In genomic region chr8:31404811-31405210, GRCm38 (mm10) we compare ENCODE assay signal across 21 mouse cellular contexts.
A peak's percentile ranks its signal among the peaks of the same experiment; 100 is the strongest.
DNase-seq lines count a peak whose midpoint lies in the region; TF ChIP-seq lines count a peak whose summit lies in the region.
"Had no signal": no experiment of that assay in that cellular context is flagged by ENCODE, and none has a peak within 500 bp of the region (broad histone marks: within the 10 kb centered on the region; RNA-seq: fewer than 3 reads in every experiment).

No protein-coding gene starts in this region.

- no peak for TF ChIP-seq POLR2A in myocyte (IDR thresholded peaks at IDR 0.05; ENCODE audit: insufficient read length, low read depth)

- no peak overlapping the region for H3ac ChIP-seq in myocyte (ENCODE audit: control insufficient read depth, insufficient read length)

- DNase-seq in 3T3-L1 (ENCODE audit: low read depth, low spot score) = peak; percentile 76
- peak; percentile 22 for DNase-seq in Muller cell, postnatal 12 days (ENCODE audit: inconsistent ontology term)
- DNase-seq in gastrocnemius, adult 2 months = no peak
- no peak for DNase-seq in gastrocnemius, adult 18-20 months (ENCODE audit: low spot score)
- DNase-seq in adrenal gland, adult (ENCODE audit: inconsistent age in 2 of 2, low spot score in 1 of 2) = no peak
- DNase-seq: adrenal gland, adult 2 months; adrenal gland, postnatal 10 days; adrenal gland, postnatal 36 days; cerebellum, adult 11-12 months; cerebellum, adult 2 months; cerebellum, adult 9-10 months; cerebellum, postnatal 10 days; cerebellum, postnatal 25 days had no signal

- H3K4me2 ChIP-seq in myocyte (ENCODE audit: low read depth) = peak overlapping the region; percentile 27
- H3K4me2 ChIP-seq: embryonic facial prominence, embryonic 13.5 days; embryonic facial prominence, embryonic 15.5 days; forebrain, embryonic 12.5 days had no signal

- H3K27ac ChIP-seq in gastrocnemius, adult 2 months = no peak overlapping the region
- H3K27ac ChIP-seq: embryonic facial prominence, embryonic 13.5 days; embryonic facial prominence, embryonic 15.5 days; forebrain, embryonic 10.5 days; forebrain, embryonic 12.5 days had no signal

- no peaks in the 10 kb centered on the region for H3K79me2 ChIP-seq in myocyte (ENCODE audit: control insufficient read depth, insufficient read depth)

- no peak overlapping the region for H3K4me3 ChIP-seq in myocyte
- H3K4me3 ChIP-seq in gastrocnemius, adult 2 months = no peak overlapping the region
- H3K4me3 ChIP-seq: embryonic facial prominence, embryonic 13.5 days; embryonic facial prominence, embryonic 15.5 days; erythroblast, embryonic 14.5 days; forebrain, embryonic 10.5 days; forebrain, embryonic 12.5 days had no signal

- TF ChIP-seq CTCF in gastrocnemius, adult 2 months (IDR thresholded peaks at IDR 0.05) = no peak

- H3K36me3 ChIP-seq in myocyte (ENCODE audit: control insufficient read depth, insufficient read depth) = no peaks in the 10 kb centered on the region
- H3K36me3 ChIP-seq: embryonic facial prominence, embryonic 13.5 days; embryonic facial prominence, embryonic 15.5 days; forebrain, embryonic 10.5 days; forebrain, embryonic 12.5 days; G1E had no signal

- intact Hi-C loops in gastrocnemius, adult 2 months (cut with DNase I) = no loop called here

- H3K27me3 ChIP-seq in myocyte (ENCODE audit: control insufficient read depth, insufficient read depth, insufficient read length) = no peaks in the 10 kb centered on the region
- H3K27me3 ChIP-seq: embryonic facial prominence, embryonic 13.5 days; embryonic facial prominence, embryonic 15.5 days; forebrain, embryonic 12.5 days; Patski had no signal

TF ChIP-seq in myocyte, 11 proteins besides CTCF, POLR2A, EP300 and RAD21:
- TF ChIP-seq E2F4 (IDR thresholded peaks at IDR 0.05; ENCODE audit: insufficient read depth) (no peak), TCF12 (IDR thresholded peaks at IDR 0.05; ENCODE audit: insufficient read depth, poor library complexity, severe bottlenecking) (peak; percentile 16), USF1 (IDR thresholded peaks at IDR 0.05; ENCODE audit: low read depth) (peak; percentile 32), CEBPB (IDR thresholded peaks at IDR 0.05; ENCODE audit: insufficient read depth, poor library complexity, severe bottlenecking) (peak; percentile 51)

Comparison
In these comparisons a context has a peak if more than half of its experiments do, and no peak if none do; other contexts are left out.
1. DNase-seq: peak in 3T3-L1 (single experiment) and Muller cell, postnatal 12 days (single experiment); none in gastrocnemius, adult 2 months (single experiment), gastrocnemius, adult 18-20 months (single experiment) and adrenal gland, adult (0 of 2).